Comparison of ENCODE assay signal across 7 mouse cellular contexts in the genomic region with DNA sequence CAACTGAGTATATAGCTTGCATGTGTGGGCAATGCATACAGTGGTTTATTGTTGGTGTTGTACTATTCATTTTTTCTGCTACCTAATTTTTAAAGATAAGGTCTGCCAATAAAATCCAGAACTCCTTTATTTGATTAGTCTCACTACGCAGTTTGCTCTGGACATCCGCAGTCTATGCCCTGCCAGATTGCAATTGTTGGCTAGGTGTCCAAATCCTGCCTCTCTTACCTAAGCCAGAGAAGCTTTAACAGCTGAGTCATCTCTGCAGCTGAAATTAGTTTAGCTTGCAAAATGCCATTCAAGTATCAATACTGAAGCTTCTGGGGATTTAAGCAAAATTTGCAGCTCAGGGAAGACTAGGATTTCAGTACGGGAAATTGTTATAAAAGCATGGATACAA.
"Had no signal": no experiment of that assay in that cellular context is flagged by ENCODE, and none has a peak within 500 bp of the region (broad histone marks: within the 10 kb centered on the region; RNA-seq: fewer than 3 reads in every experiment).

No protein-coding gene starts in this region.

- DNase-seq: kidney, postnatal 10 days; kidney, postnatal 36 days; left cerebral cortex, postnatal 4 days; liver, postnatal 0 days; lung, embryonic 14.5 days; thymus, adult 18-20 months; thymus, postnatal 36 days had no signal
